Mouse (Mus musculus): Measurements from ENCODE around the gene Ctcfl.

The Ctcfl gene

DNA sequence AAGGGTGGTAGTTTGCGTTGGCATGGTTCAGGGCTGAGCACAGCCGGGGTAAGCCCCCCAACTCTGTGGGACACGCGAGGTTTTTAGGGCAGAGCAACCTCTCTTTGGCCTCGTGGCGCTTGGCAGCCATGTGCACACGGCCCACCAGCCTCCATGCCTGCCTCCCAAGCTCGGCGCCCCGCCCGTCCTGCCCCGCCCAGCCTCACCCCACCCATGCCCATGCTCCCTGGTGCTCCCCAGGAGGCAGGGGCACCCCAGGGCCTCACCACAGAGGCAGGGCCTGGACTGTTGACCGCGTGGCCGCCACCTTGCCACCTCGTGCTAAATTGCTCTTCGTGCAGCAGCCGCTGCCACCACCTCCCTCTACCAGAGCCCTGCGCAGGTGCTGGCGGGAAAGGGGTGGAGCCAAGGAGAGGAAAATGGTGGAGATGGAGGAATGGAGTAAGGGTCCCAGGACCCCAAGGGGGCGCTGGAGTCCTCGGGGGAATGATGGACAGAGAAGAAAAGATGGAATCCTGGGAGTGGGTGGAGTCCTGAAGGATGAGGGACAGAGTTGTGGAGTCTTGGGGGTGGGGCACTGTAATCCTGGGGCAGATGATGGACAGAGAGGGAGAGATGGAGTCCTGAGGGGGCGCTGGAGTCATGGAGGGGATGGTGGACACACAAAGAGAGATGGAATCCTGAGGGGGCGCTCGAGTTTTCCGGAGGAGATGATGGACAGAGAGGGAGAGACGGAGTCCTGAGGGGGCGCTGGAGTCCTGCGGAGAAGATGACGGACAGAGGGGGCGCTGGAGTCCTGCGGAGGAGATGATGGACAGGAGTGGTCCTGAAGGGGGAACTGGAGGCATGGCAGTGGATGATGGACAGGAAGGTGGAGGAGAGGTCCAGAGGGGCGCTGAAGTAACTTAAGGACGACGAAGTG, at the start of gene Ctcfl:
Gene Ctcfl (minus strand): TSS at position 503 of the 922 bp plus-strand sequence.
- no peak for DNase-seq (ENCODE audit: low read depth)

- DNase-seq (ENCODE audit: low read depth) = no peak
Observed at GRCm38 (mm10) chr2:173168411-173168851, 49.1 kb upstream of the Ctcfl start.

GRCm38 (mm10) chr2:173165357-173165756, 46.0 kb upstream of the Ctcfl start:
- DNase-seq (ENCODE audit: low read depth) = no peak

DNA sequence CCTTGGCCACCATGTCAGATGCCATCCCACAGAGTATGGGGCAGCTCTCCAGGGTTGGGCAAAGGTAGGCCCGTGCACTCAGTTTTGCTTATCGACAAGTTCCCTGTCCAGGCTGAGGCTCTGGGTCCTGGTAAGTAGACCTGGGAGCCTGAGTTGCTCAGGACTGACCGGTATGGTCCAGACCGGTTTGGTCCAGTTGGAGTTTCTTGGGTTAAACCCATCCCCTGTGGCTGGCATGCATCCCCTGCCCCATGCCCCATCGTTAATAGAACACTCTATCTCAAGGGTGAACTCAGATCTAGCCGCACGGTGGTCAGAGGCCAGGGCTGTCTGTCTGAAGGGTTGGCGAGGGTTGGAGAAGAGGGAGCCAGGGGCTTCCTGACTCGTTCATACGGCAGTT, 45.6 kb upstream of the Ctcfl start:
- DNase-seq (ENCODE audit: low read depth) = no peak

DNA sequence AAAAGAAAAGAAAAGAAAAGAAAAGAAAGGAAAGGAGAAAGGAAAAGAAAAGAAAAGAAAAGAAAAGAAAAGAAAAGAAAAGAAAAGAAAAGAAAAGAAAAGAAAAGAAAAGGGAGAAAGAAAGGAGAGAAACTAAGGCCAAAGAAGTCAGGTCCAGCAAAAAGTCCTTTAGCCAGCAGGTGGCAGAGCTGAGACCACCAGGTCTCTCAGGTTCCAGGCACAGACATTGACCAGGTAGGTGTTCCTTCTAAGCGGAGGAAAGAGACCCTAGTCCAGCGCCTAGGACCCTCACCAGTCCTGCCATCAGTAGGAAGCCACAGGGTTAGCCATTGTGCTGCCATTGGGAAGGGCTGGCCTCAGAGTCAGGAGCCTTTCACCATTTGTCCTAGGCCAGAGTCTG, 45.0 kb upstream of the Ctcfl start:
- DNase-seq (ENCODE audit: low read depth) = no peak

DNA sequence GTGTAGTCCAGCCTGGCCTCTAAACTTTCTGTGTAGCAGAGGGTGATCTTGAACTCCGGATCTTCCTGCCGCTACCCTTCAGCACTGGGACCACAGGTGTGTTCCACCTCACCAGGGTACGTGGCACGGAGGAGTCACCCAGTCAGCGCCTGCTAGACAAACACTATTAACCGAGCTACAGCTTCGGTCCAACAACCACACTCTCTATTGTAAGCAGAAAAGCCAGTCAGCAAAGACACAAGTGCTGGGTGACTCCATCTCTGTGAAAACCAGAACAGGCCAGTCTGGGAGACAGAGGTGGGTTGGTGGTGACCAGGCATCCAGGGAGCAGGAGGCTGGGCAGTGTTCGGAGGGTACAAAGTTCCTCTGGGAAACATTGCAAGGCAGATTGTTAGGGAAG, 44.1 kb upstream of the Ctcfl start:
- DNase-seq (ENCODE audit: low read depth) = no peak

- DNase-seq (ENCODE audit: low read depth) = peak; percentile 34
Observed at GRCm38 (mm10) chr2:173159354-173160311, 40.3 kb upstream of the Ctcfl start.

GRCm38 (mm10) chr2:173158390-173159055, 39.2 kb upstream of the Ctcfl start:
- DNase-seq (ENCODE audit: low read depth) = no peak

GRCm38 (mm10) chr2:173157871-173158270, 38.5 kb upstream of the Ctcfl start:
- no peak for DNase-seq (ENCODE audit: low read depth)

DNA sequence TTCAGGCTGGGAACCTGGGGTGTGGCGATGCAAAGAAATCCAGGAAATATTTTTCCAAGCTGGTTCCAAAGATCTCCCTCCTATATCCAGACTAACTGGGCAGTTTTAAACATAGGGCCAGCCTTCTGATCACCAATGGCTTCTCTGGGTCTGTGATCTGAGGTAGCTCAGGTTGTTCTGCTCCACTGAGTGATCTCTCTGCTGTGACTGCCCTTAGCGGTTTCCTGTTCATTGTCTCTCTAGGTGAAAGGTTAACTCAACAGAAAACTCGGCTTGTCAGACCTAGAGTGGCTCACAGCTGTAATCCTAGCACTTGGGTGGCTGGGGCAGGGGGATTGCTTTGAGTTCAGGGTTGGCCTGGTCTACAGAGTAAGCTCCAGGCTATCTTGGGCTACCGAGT, 38.1 kb upstream of the Ctcfl start:
- DNase-seq (ENCODE audit: low read depth) = no peak

GRCm38 (mm10) chr2:173156923-173157322, 37.6 kb upstream of the Ctcfl start:
- DNase-seq (ENCODE audit: low read depth) = no peak

DNA sequence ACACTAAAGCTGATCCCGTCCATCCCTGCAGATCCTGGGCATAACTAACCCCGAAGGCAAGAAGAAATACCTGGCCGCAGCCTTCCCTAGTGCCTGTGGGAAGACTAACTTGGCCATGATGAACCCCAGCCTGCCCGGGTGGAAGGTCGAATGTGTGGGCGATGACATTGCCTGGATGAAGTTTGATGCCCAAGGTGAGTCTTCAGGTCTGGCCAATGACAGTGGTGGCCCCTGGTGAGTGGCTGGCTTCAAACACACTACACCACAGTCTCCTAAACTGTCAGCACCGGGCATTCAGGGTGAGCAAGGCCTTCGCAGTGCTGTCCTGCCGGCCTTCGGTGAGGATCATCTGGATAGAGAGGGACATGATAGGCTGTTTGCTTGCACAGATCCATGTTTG, 36.6 kb upstream of the Ctcfl start:
- no peak for DNase-seq (ENCODE audit: low read depth)

- no peak for DNase-seq (ENCODE audit: low read depth)
Observed at GRCm38 (mm10) chr2:173154962-173155361, 35.6 kb upstream of the Ctcfl start.

DNA sequence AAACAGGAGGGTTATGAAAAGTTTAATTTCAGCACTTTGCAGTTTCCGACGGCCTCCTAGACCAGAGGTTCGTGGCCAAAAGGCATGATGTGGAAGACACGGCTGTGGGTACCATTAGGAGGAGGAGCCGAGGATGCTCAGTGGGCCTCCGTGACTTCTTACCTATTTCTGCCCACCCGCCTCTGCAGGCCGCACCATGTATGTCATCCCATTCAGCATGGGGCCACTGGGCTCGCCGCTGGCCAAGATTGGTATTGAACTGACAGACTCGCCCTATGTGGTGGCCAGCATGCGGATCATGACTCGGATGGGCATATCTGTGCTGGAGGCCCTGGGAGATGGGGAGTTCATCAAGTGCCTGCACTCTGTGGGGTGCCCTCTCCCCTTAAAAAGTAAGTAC, 35.2 kb upstream of the Ctcfl start:
- DNase-seq (ENCODE audit: low read depth) = no peak

- DNase-seq (ENCODE audit: low read depth) = no peak
Observed at GRCm38 (mm10) chr2:173153266-173153665, 33.9 kb upstream of the Ctcfl start.

GRCm38 (mm10) chr2:173152436-173153151, 33.3 kb upstream of the Ctcfl start, which contains the start of gene Pck1:
TSS of gene Pck1 (plus strand) at chr2:173153048.
- no peak for DNase-seq (ENCODE audit: low read depth)

- no peak for DNase-seq (ENCODE audit: low read depth)
Observed at GRCm38 (mm10) chr2:173151784-173152284, 32.5 kb upstream of the Ctcfl start.

DNA sequence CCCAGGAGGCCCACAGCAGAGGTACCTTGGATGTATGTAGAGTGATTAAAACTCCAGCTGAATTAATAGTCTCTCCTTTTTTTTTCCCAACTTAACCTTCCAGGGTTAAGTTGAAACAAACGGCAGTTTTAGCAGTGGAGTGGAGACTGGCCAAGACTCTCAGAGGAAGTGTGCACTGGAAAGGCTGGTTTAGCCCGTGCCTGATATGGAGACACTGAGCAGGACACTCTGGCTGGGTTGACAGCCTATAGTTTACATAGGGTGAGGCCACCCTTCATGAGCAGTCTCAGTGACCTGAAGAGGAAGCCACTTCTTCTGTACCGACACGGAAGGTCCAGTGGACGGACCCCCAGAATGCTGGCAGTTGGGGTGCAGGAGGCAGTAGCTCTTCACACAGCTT, 32.0 kb upstream of the Ctcfl start:
- no peak for DNase-seq (ENCODE audit: low read depth)

- no peak for DNase-seq (ENCODE audit: low read depth)
Observed at GRCm38 (mm10) chr2:173148001-173148400, 28.7 kb upstream of the Ctcfl start.

- no peak for DNase-seq (ENCODE audit: low read depth)
Observed at GRCm38 (mm10) chr2:173146728-173147127, 27.4 kb upstream of the Ctcfl start.

DNA sequence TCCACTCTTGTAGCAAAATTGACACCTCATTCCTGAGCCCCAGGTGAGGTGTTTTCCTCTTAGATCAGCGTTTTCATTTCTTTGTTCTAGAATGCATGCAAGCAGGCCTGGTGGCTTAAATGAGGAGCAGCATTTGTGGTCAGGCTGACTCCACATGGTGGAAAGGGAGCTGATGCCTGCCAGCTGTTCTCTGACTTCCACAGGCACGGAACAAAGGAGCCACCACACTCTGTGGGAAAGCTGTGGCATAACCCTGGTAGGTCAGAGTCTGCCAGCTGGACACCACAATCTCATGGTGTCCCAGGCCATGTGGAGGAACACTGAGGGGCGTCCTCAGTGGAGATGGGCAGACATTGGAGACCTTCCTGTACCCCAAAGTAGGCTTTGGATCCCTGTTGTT, 26.5 kb upstream of the Ctcfl start:
- DNase-seq (ENCODE audit: low read depth) = no peak
